Mouse (Mus musculus) heart, adult 2 months (tissue): ENCODE results near the gene Slc16a4. TPM values are rescaled to one million over a fixed set of nuclear protein-coding genes. Genes with fewer than 3 reads are reported as not detected.

ENCODE experiments used
- DNase-seq, 2 experiments: peaks; one replicate each; pipeline ENCODE4 v3.0.0; 2021
- H3K27ac ChIP-seq: fragments of 200-600 bp; 2 replicates; pipeline ENCODE4 v1.8.1; 2022
- H3K27me3 ChIP-seq: fragments of 200-500 bp; 2 replicates; pipeline ENCODE4 v1.6.1; 2012; ENCODE audit warnings: mild to moderate bottlenecking, low read length, inconsistent platforms, mixed read lengths; ENCODE audit not compliant: control insufficient read depth, insufficient read depth
- H3K36me3 ChIP-seq: fragments of 200-500 bp; 2 replicates; pipeline ENCODE4 v1.6.1; 2012; ENCODE audit warnings: low read length, inconsistent platforms; ENCODE audit not compliant: control insufficient read depth, insufficient read depth
- H3K4me1 ChIP-seq: fragments of 200-500 bp; 2 replicates; pipeline ENCODE4 v1.6.1; 2011; ENCODE audit warnings: low read length; ENCODE audit not compliant: control insufficient read depth, insufficient read depth
- H3K4me3 ChIP-seq: fragments of 200-600 bp; 2 replicates; pipeline ENCODE4 v1.8.1; 2022
- H3K79me2 ChIP-seq: fragments of 200-500 bp; replicated peaks from 2 replicates; pipeline ENCODE4 v1.6.1; 2012; ENCODE audit warnings: mild to moderate bottlenecking, inconsistent platforms, low read length, moderate library complexity, mixed read lengths; ENCODE audit not compliant: control insufficient read depth, insufficient read depth
- H3K9ac ChIP-seq: fragments of 200-500 bp; 2 replicates; pipeline ENCODE4 v1.6.1; 2012; ENCODE audit warnings: low read depth, mild to moderate bottlenecking, control low read depth, inconsistent platforms, low read length, mixed read lengths
- CTCF ChIP-seq: fragments of 200-600 bp; IDR thresholded peaks from 2 replicates; pipeline ENCODE4 v1.8.1; 2022; ENCODE audit warnings: antibody characterized with exemption, mild to moderate bottlenecking, moderate library complexity
- EP300 ChIP-seq: fragments of 200-500 bp; IDR thresholded peaks from 2 replicates; pipeline ENCODE4 v1.6.1; 2011; ENCODE audit warnings: low read depth, low read length, control low read depth; ENCODE audit not compliant: insufficient read depth
- POLR2A ChIP-seq: fragments of 200-500 bp; IDR thresholded peaks from 2 replicates; pipeline ENCODE4 v1.6.1; 2011; ENCODE audit warnings: mild to moderate bottlenecking, low read depth, low read length, control low read depth; ENCODE audit not compliant: insufficient read depth
- WGBS: fragments of 180-500 bp; shearing (Covaris S2); methylation state at CpG from one replicate; pipeline ENCODE4 v1.1.7; 2018; 5-methylcytosine and 5-hydroxymethylcytosine counted together
- intact Hi-C: fragments of 180-260 bp; cut with DNase I; formaldehyde crosslinking; loops from one replicate; pipeline ENCODE4 v1.15.1; 2025
- polyA plus RNA-seq: library from polyadenylated mRNA; depleted of rRNA; stranded (reverse); fragments of >200 nt; gene quantifications from 2 replicates; pipeline ENCODE4 v1.2.3, GENCODE M21; 2012; rRNA removed
- total RNA-seq, 2 experiments: library from RNA; stranded (reverse); gene quantifications; 2 replicates each; pipeline ENCODE4 v1.2.3; 2021

The Slc16a4 gene
- total and polyA plus RNA-seq, 3 experiments = 0.12 to 0.39 (median 0.26) TPM

- H3K27ac ChIP-seq = no peak overlapping the region
- TF ChIP-seq EP300 = no peak
- no peak for TF ChIP-seq CTCF
- no peak for TF ChIP-seq POLR2A
- DNase-seq = peak; percentile 30
- peaks cover 7% of the 10 kb centered on the region for H3K4me1 ChIP-seq
- H3K36me3 ChIP-seq = no peaks in the 10 kb centered on the region; the same call in 1 of the 2 replicates
- H3K27me3 ChIP-seq = no peaks in the 10 kb centered on the region
- H3K4me3 ChIP-seq = no peak overlapping the region
- WGBS = 37% methylated on average over 4 of the region's 4 CpGs
- H3K79me2 ChIP-seq = no peaks in the 10 kb centered on the region
- intact Hi-C loops = no loop called here
- H3K9ac ChIP-seq = no peak overlapping the region
These were observed 69.3 kb downstream of the Slc16a4 start for GRCm38 (mm10) chr3:107360341-107360740.

Other genes starting within 250 kb of the Slc16a4 start
- gene Kcna2, start 190.1 kb upstream of the Slc16a4 start, total RNA-seq = 1 to 10 TPM; 1.0 to 1.6 TPM
- gene Kcna2, start 190.1 kb upstream of the Slc16a4 start, polyA plus RNA-seq = 1.1 and 1.6 TPM in 2 replicates
- gene Kcna10, start 108.2 kb upstream of the Slc16a4 start, total RNA-seq = not detected
- gene Kcna10, start 108.2 kb upstream of the Slc16a4 start, polyA plus RNA-seq = not detected in 2 replicates
- not detected for gene Cym, start 69.5 kb upstream of the Slc16a4 start, total RNA-seq
- 0.12 TPM in 1 of 2 replicates, not detected in the other for gene Cym, start 69.5 kb upstream of the Slc16a4 start, polyA plus RNA-seq
- not detected for gene A630076J17Rik, start 60.6 kb upstream of the Slc16a4 start, total RNA-seq
- 0.18 TPM in 1 of 2 replicates, not detected in the other for gene A630076J17Rik, start 60.6 kb upstream of the Slc16a4 start, polyA plus RNA-seq
- not detected for gene Prok1, start 51.5 kb upstream of the Slc16a4 start, total RNA-seq
- not detected in 2 replicates for gene Prok1, start 51.5 kb upstream of the Slc16a4 start, polyA plus RNA-seq
- gene Lamtor5, start 12.4 kb upstream of the Slc16a4 start, total RNA-seq = 10 to 100 TPM; 62.1 to 73.6 TPM
- 93.0 and 118 TPM in 2 replicates for gene Lamtor5, start 12.4 kb upstream of the Slc16a4 start, polyA plus RNA-seq
- gene Rbm15, start 42.4 kb downstream of the Slc16a4 start, total RNA-seq = 10 to 100 TPM; 22.7 to 24.5 TPM
- gene Rbm15, start 42.4 kb downstream of the Slc16a4 start, polyA plus RNA-seq = 3.6 and 7.0 TPM in 2 replicates
- gene Kcnc4, start 168.3 kb downstream of the Slc16a4 start, total RNA-seq = under 1 TPM; 0.10 to 0.18 TPM
- gene Kcnc4, start 168.3 kb downstream of the Slc16a4 start, polyA plus RNA-seq = 0.51 and 0.94 TPM in 2 replicates
- 1 to 10 TPM; 2.1 to 2.8 TPM for gene Slc6a17, start 226.8 kb downstream of the Slc16a4 start, total RNA-seq
- gene Slc6a17, start 226.8 kb downstream of the Slc16a4 start, polyA plus RNA-seq = 2.3 and 3.9 TPM in 2 replicates